Mouse (Mus musculus) spleen, adult 2 months (tissue): ENCODE measurements around the gene Eef1akmt1. TPM values are rescaled to one million over a fixed set of nuclear protein-coding genes. Genes with fewer than 3 reads are reported as not detected.

Experiments used
- DNase-seq, 2 experiments: peaks; one replicate each; pipeline versions ENCODE4 v3.0.0 to v3.0.0-alpha.2; 2012 to 2021; ENCODE audit warnings: low spot score in 2 of 2, low read depth in 1 of 2
- H3K27ac ChIP-seq: fragments of 200-500 bp; 2 replicates; pipeline ENCODE4 v1.5.1; 2012; ENCODE audit warnings: low read length, inconsistent platforms; ENCODE audit not compliant: insufficient read depth
- H3K27me3 ChIP-seq: fragments of 200-500 bp; 2 replicates; pipeline ENCODE4 v1.6.1; 2012; ENCODE audit warnings: mild to moderate bottlenecking, moderate library complexity, low read length, inconsistent platforms; ENCODE audit not compliant: control insufficient read depth, insufficient read depth
- H3K36me3 ChIP-seq: fragments of 200-500 bp; 2 replicates; pipeline ENCODE4 v1.6.1; 2012; ENCODE audit warnings: mild to moderate bottlenecking, low read length, inconsistent platforms; ENCODE audit not compliant: control insufficient read depth, insufficient read depth
- H3K4me1 ChIP-seq: fragments of 200-500 bp; 2 replicates; pipeline ENCODE4 v1.6.1; 2011; ENCODE audit warnings: inconsistent platforms; ENCODE audit not compliant: control insufficient read depth, insufficient read depth, insufficient read length
- H3K4me3 ChIP-seq: fragments of 200-500 bp; 2 replicates; pipeline ENCODE4 v1.5.1; 2011; ENCODE audit warnings: mild to moderate bottlenecking, inconsistent platforms; ENCODE audit not compliant: insufficient read depth, insufficient read length; ENCODE audit errors: extremely low read depth
- CTCF ChIP-seq: fragments of 200-500 bp; IDR thresholded peaks from 2 replicates; pipeline ENCODE4 v1.5.1; 2011; ENCODE audit warnings: mild to moderate bottlenecking, inconsistent platforms; ENCODE audit not compliant: insufficient read depth, insufficient read length, insufficient replicate concordance; ENCODE audit errors: extremely low read depth
- POLR2A ChIP-seq: fragments of 200-500 bp; IDR thresholded peaks from 2 replicates; pipeline ENCODE4 v1.6.1; 2011; ENCODE audit warnings: low read depth, low read length, inconsistent platforms
- WGBS: fragments of 180-500 bp; shearing (Covaris S2); methylation state at CpG from one replicate; pipeline ENCODE4 v1.1.7; 2018; 5-methylcytosine and 5-hydroxymethylcytosine counted together
- polyA plus RNA-seq: library from polyadenylated mRNA; depleted of rRNA; stranded (reverse); fragments of >200 nt; gene quantifications from 2 replicates; pipeline ENCODE4 v1.2.3, GENCODE M21; 2012; rRNA removed

Gene Eef1akmt1
- polyA plus RNA-seq, 1 experiment = 7.8 TPM

DNA sequence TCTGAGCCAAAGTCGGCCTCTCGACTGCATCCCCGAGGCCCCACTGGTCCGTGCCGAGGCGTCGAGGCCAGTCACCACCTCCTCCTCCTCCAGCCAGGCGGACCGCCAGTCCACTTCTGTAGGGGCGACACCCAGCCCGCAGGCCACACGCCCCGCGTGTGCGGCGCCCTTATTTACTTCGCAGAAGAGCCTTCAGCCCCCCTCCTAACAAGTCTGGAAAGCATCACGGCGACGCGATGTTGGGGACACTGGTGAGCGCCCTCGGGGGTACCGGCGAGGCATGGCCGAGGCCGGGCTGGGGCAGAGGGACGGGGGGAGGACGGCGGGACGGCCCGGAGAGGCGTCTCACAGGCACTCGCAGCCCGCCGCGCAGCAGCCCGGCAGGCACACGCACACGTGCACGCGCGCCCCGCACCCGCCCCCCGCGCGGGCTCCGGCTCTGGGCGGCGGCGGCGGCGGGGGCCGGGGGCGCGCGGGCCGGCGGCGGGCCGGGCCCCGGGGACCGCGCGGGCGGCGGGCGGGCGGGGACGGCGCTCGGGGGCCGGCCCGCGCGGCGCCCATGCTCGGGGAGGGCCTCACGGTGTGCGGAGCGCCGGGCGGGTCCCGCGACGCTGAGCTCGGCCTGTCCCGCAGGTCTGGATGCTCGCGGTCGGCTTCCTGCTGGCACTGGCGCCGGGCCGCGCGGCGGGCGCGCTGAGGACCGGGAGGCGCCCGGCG, 46.6 kb downstream of the Eef1akmt1 start, which contains the start of gene Il17d:
Gene Il17d, plus strand, starts transcription at position 107 of the 717 bp plus-strand sequence.
- DNase-seq = no peak
- Histone ChIP-seq H3K27ac (no peak within 1 kb of the TSS), H3K36me3 (no peaks in the 10 kb centered on the region), H3K4me1 (peaks cover 4% of the 10 kb centered on the region), H3K27me3 (peaks cover 21% of the 10 kb centered on the region), H3K4me3 (peak within 1 kb of the TSS; percentile 64)
- TF ChIP-seq POLR2A = no peak
- TF ChIP-seq CTCF = no peak
- WGBS = 8% methylated on average over 86 of the region's 104 CpGs

DNA sequence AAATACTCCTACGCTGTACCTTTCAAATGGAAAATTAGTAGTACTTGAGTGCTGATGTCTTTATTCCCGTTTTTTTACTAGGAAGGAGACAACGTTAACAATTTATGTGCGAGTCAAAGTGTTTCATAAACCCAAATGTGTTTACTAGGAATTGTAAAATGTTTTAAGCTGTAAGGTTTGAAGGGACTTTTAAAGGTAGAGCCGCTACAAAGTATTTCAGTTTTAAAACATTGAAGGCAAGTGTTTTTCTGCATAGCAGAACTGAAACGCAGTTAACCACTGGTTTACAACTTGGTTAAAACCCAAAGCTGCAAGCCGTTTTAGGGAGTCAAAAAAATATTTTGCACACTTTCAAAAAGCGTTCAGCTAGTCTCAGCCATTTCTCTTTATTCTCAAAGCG, 47.6 kb downstream of the Eef1akmt1 start:
- no peak overlapping the region for H3K27ac ChIP-seq
- TF ChIP-seq POLR2A (no peak), CTCF (no peak)
- H3K36me3 ChIP-seq = no peaks in the 10 kb centered on the region
- DNase-seq = no peak
- H3K27me3 ChIP-seq = peaks cover 18% of the 10 kb centered on the region
- 74% methylated on average over 9 of the region's 9 CpGs for WGBS
- H3K4me3 ChIP-seq = no peak overlapping the region
- H3K4me1 ChIP-seq = peaks cover 4% of the 10 kb centered on the region

DNA sequence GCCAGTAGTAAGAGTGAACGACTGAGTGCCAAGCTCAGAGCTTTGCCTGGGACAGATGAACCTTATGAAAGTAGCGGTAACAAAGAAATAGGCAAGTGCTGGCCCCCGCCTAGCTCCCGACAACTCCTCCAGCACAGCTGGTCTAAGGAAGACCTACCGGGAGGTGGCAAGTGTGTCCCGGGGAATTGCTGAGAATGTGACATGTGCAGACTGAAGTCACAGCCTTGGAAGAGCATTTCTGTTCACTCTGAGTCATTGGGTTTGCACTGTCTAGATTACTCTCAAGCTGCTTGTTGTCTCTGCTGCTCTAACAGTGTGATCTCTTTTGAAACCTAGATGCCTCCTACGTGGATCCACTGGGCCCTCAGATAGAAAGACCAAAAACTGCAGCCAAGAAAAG, 54.4 kb downstream of the Eef1akmt1 start:
- H3K4me3 ChIP-seq = no peak overlapping the region
- no peak for DNase-seq
- WGBS = 92% methylated on average over 7 of the region's 7 CpGs
- H3K4me1 ChIP-seq = no peaks in the 10 kb centered on the region
- H3K36me3 ChIP-seq = no peaks in the 10 kb centered on the region
- H3K27me3 ChIP-seq = no peaks in the 10 kb centered on the region
- TF ChIP-seq POLR2A = no peak
- no peak for TF ChIP-seq CTCF
- no peak overlapping the region for H3K27ac ChIP-seq

DNA sequence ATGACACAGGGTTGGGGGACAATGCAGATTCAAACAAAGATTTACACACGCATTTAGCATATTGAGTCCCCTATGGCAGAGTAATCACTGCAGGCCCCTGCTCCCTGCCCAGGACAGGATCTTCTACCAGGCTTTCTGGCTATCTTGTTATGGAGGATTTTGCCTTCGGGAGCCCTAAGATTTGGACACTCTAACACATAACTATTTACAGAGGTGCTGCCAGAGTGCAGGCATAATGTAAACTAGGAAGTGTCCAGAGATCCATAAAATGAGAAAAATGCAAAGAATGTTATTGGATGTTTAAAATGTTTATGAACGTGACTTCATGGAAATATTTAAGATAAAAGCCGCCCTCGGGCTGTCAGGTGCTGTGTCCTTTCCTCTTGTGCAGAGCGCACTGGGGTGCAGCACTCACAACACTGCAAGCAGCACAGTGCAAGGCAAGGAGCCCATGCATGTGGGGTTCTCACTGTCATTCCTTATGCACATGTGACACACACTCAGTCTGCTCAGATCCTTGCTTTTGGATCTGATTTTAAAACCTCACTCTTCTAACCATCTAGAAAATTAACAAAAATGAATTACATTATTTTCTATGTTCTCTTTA, 56.2 kb downstream of the Eef1akmt1 start:
- DNase-seq = no peak
- no peaks in the 10 kb centered on the region for H3K36me3 ChIP-seq
- 88% methylated on average over 6 of the region's 6 CpGs for WGBS
- no peaks in the 10 kb centered on the region for H3K27me3 ChIP-seq
- H3K4me3 ChIP-seq = no peak overlapping the region
- H3K4me1 ChIP-seq = no peaks in the 10 kb centered on the region
- H3K27ac ChIP-seq = no peak overlapping the region
- TF ChIP-seq CTCF (no peak), POLR2A (no peak)

DNA sequence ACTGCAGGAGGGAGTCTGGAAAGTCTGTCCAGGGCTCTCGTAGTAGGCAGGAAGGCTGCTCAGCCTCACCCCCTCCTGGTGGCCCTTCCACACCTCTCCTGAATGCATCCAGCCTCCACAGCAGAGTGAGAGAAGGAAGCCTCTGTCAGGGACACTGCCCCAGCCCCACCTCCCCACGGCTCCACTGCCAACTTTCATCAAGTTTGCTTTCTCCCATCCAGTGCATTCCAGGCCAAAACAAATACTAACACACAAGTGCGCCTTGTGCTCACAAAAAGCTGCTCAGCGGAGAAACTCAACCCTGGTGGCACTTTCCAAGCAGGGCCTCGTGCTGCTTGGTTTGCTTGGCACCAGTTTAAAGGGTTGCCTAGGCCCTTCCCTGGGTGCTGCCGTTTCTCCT, 61.9 kb downstream of the Eef1akmt1 start:
- 83% methylated on average over 6 of the region's 6 CpGs for WGBS
- Histone ChIP-seq H3K27ac (no peak overlapping the region), H3K4me1 (no peaks in the 10 kb centered on the region), H3K27me3 (no peaks in the 10 kb centered on the region), H3K4me3 (no peak overlapping the region), H3K36me3 (no peaks in the 10 kb centered on the region)
- TF ChIP-seq CTCF (no peak), POLR2A (no peak)
- DNase-seq = no peak

DNA sequence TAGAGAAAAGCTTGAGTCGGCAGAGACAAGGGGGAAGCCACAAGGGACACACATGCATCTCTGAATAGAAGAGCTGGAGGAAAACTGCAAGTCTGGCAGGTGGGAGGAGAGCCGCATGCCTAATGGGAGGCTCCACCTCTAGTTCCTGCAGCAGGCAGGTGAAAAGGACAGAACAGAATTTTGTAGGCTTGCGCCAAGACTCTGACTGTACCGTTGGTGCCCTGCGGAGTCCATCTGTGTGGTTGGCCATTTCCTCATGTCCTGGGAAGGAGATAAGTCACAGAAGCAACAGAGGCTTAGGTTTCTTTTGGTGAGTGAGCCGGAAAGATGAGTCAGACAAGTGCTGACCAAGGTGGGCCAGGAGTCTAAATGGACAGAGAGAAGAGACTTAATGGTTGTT, 67.7 kb downstream of the Eef1akmt1 start:
- WGBS = 94% methylated on average over 6 of the region's 6 CpGs
- no peaks in the 10 kb centered on the region for H3K4me1 ChIP-seq
- TF ChIP-seq CTCF = no peak
- no peak for TF ChIP-seq POLR2A
- H3K36me3 ChIP-seq = no peaks in the 10 kb centered on the region
- H3K4me3 ChIP-seq = no peak overlapping the region
- H3K27me3 ChIP-seq = no peaks in the 10 kb centered on the region
- no peak overlapping the region for H3K27ac ChIP-seq
- no peak for DNase-seq

Other genes starting within 250 kb of the Eef1akmt1 start
- gene Cryl1, start 173.1 kb downstream of the Eef1akmt1 start, polyA plus RNA-seq = 14.7 and 14.9 TPM in 2 replicates
- gene Ift88, start 147.6 kb downstream of the Eef1akmt1 start, polyA plus RNA-seq = 0.50 and 0.62 TPM in 2 replicates
- gene Il17d, start 46.8 kb downstream of the Eef1akmt1 start, polyA plus RNA-seq = 0.90 and 1.4 TPM in 2 replicates
- gene Xpo4, start 93.8 kb upstream of the Eef1akmt1 start, polyA plus RNA-seq = 2.2 and 2.4 TPM in 2 replicates
- 3.9 TPM in 1 of 2 replicates, not detected in the other for gene Gm49361, start 174.5 kb upstream of the Eef1akmt1 start, polyA plus RNA-seq
- gene Lats2, start 186.8 kb upstream of the Eef1akmt1 start, polyA plus RNA-seq = 35.2 and 47.3 TPM in 2 replicates
- gene Sap18, start 226.6 kb upstream of the Eef1akmt1 start, polyA plus RNA-seq = 3.5 and 6.2 TPM in 2 replicates